Comparison of ENCODE assay signal across 29 mouse cellular contexts in the genomic region with DNA sequence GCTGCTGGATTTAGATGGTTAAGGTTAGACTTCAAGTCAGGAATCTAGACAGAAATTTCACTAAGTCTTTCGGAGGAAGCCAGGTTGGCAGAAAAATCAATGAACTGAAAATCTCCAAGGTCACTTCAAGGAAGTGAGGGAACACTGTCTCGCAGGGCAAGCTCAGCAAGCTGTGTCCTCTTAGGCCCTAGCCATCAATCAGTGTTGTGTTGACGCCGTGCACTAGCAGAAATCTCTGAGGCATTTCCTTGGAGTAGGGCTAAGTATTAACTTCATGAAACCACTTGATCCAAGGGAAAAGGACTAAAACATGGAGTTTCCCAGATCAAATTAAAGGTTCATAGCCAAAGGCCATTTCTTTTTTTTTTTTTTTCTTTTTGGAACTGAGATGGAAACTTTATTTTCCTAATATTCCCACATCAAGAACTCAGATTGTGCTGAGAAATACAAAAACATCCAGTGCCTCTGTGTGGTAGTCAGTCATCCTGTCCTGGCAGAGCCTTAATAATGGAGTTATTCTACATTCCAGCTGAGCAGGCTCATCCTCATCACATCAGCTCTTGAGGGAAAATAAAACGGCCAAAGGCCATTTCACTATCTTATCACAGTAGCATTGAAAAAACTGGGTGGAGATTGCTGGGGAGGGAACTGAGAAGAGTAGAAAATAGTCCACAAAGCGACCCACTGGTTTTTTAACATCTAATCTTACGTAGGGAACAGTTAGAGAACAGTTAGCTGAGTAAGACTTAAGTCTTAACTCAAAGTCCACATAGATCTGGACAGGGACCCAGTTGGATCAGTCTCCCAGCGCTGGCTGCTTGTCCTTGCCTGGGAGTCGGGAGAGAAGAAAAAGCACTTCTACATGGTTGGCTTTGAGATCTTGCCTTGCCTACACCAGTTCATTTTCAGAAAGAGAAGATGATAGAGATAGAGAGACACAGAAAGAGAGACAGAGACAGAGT. TPM values are rescaled to one million over a fixed set of nuclear protein-coding genes. Genes with fewer than 3 reads are reported as not detected.
A peak's percentile ranks its signal among the peaks of the same experiment; 100 is the strongest.
DNase-seq lines count a peak whose midpoint lies in the region; ATAC-seq and TF ChIP-seq lines count a peak whose summit lies in the region.
"Had no signal": no experiment of that assay in that cellular context is flagged by ENCODE, and none has a peak within 500 bp of the region (broad histone marks: within the 10 kb centered on the region; RNA-seq: fewer than 3 reads in every experiment).

No protein-coding gene starts in this region.

- H3K4me3 ChIP-seq in heart, embryonic 11.5 days (ENCODE audit: low read depth, low read length), result no peak overlapping the region
- no peak overlapping the region for H3K4me3 ChIP-seq in intestine, embryonic 15.5 days (replicated peaks)
- H3K4me3 ChIP-seq in intestine, postnatal 0 days (ENCODE audit: low read depth, low read length), result no peak overlapping the region
- H3K4me3 ChIP-seq in kidney, postnatal 0 days (replicated peaks; ENCODE audit: low read depth, low read length), result no peak overlapping the region
- H3K4me3 ChIP-seq: embryonic facial prominence, embryonic 15.5 days; heart, embryonic 15.5 days; hindbrain, embryonic 15.5 days; left cerebral cortex, adult 2 months; limb, embryonic 15.5 days; neural tube, embryonic 12.5 days had no signal

- peak; percentile 18 to 21 for DNase-seq in heart, adult 18-20 months
- peak; percentile 14 for DNase-seq in kidney, postnatal 0 days (ENCODE audit: low spot score)
- no peak for DNase-seq in layer of hippocampus, adult 9-10 months (ENCODE audit: low spot score)
- no peak for DNase-seq in thymus, postnatal 14 days
- DNase-seq: adrenal gland, postnatal 36 days; B cell, adult 2 months; cerebellum, adult 9-11 months; forebrain, postnatal 0 days; heart, postnatal 4 days; layer of hippocampus, adult 9-11 months; left cerebral cortex, postnatal 4 days; lung, postnatal 4 days; midbrain, embryonic 14.5 days; right cerebral cortex, postnatal 25 days had no signal

- no peaks in the 10 kb centered on the region for H3K9me3 ChIP-seq in heart, embryonic 11.5 days (replicated peaks; ENCODE audit: control insufficient read depth, low read length)
- H3K9me3 ChIP-seq in intestine, embryonic 15.5 days, result no peaks in the 10 kb centered on the region
- no peaks in the 10 kb centered on the region for H3K9me3 ChIP-seq in intestine, postnatal 0 days (ENCODE audit: control insufficient read depth)
- no peaks in the 10 kb centered on the region for H3K9me3 ChIP-seq in kidney, postnatal 0 days (replicated peaks; ENCODE audit: low read length)
- H3K9me3 ChIP-seq: embryonic facial prominence, embryonic 15.5 days; G1E; heart, embryonic 15.5 days; hindbrain, embryonic 15.5 days; limb, embryonic 15.5 days; neural tube, embryonic 12.5 days had no signal

- ATAC-seq in heart, embryonic 11.5 days (replicated peaks; ENCODE audit: insufficient number of reproducible peaks, low FRiP score, low TSS enrichment), result no peak
- ATAC-seq in intestine, embryonic 15.5 days, result peak; percentile 69
- ATAC-seq in intestine, postnatal 0 days, result peak; percentile 79
- 0 out of 2 replicates have a peak, but pooled peaks have one; percentile 57 for ATAC-seq in kidney, postnatal 0 days (replicated peaks; ENCODE audit: low FRiP score, low read depth)
- ATAC-seq: forebrain, postnatal 0 days; Patski had no signal

- WGBS in heart, embryonic 11.5 days (ENCODE audit: insufficient replicate concordance), result 51% methylated on average over 9 of the region's 9 CpGs
- 57% methylated on average over 9 of the region's 9 CpGs for WGBS in intestine, embryonic 15.5 days
- 36% methylated on average over 9 of the region's 9 CpGs for WGBS in intestine, postnatal 0 days
- WGBS in kidney, postnatal 0 days, result 50% methylated on average over 9 of the region's 9 CpGs

- no peak for TF ChIP-seq CTCF in intestine, postnatal 0 days (IDR thresholded peaks at IDR 0.05; ENCODE audit: low read depth)
- TF ChIP-seq CTCF in kidney, postnatal 0 days (IDR thresholded peaks at IDR 0.05; ENCODE audit: low read depth), result no peak

- H3K36me3 ChIP-seq in heart, embryonic 11.5 days (ENCODE audit: control insufficient read depth, insufficient read depth, low read length), result no peaks in the 10 kb centered on the region
- H3K36me3 ChIP-seq in intestine, embryonic 15.5 days, result no peaks in the 10 kb centered on the region
- no peaks in the 10 kb centered on the region for H3K36me3 ChIP-seq in intestine, postnatal 0 days (ENCODE audit: control insufficient read depth, insufficient read depth)
- H3K36me3 ChIP-seq in kidney, postnatal 0 days (ENCODE audit: insufficient read depth, low read length), result no peaks in the 10 kb centered on the region
- H3K36me3 ChIP-seq: embryonic facial prominence, embryonic 15.5 days; G1E; heart, embryonic 15.5 days; hindbrain, embryonic 15.5 days; limb, embryonic 15.5 days; neural tube, embryonic 12.5 days had no signal

- no peaks in the 10 kb centered on the region for H3K4me1 ChIP-seq in heart, embryonic 11.5 days (ENCODE audit: control insufficient read depth, insufficient read depth, low read length)
- no peaks in the 10 kb centered on the region for H3K4me1 ChIP-seq in intestine, embryonic 15.5 days (replicated peaks)
- no peaks in the 10 kb centered on the region for H3K4me1 ChIP-seq in intestine, postnatal 0 days (replicated peaks; ENCODE audit: control insufficient read depth, insufficient read depth, low read length)
- H3K4me1 ChIP-seq in kidney, postnatal 0 days (replicated peaks; ENCODE audit: insufficient read depth, low read length), result no peaks in the 10 kb centered on the region
- H3K4me1 ChIP-seq: embryonic facial prominence, embryonic 15.5 days; heart, embryonic 15.5 days; hindbrain, embryonic 15.5 days; limb, embryonic 15.5 days; neural tube, embryonic 12.5 days had no signal

- no peak overlapping the region for H3K9ac ChIP-seq in heart, embryonic 11.5 days (ENCODE audit: low read depth, low read length)
- H3K9ac ChIP-seq in intestine, embryonic 15.5 days, result no peak overlapping the region
- H3K9ac ChIP-seq in intestine, postnatal 0 days (ENCODE audit: low read depth, low read length), result no peak overlapping the region
- no peak overlapping the region for H3K9ac ChIP-seq in kidney, postnatal 0 days (ENCODE audit: low read depth, low read length)
- H3K9ac ChIP-seq: embryonic facial prominence, embryonic 15.5 days; forebrain, postnatal 0 days; heart, embryonic 15.5 days; hindbrain, embryonic 15.5 days; limb, embryonic 15.5 days; neural tube, embryonic 12.5 days had no signal

- no peak overlapping the region for H3K4me2 ChIP-seq in heart, embryonic 11.5 days
- no peak overlapping the region for H3K4me2 ChIP-seq in intestine, embryonic 15.5 days (replicated peaks)
- H3K4me2 ChIP-seq in intestine, postnatal 0 days (replicated peaks; ENCODE audit: low read depth), result no peak overlapping the region
- no peak overlapping the region for H3K4me2 ChIP-seq in kidney, postnatal 0 days (ENCODE audit: low read length)
- H3K4me2 ChIP-seq: embryonic facial prominence, embryonic 15.5 days; heart, embryonic 15.5 days; hindbrain, embryonic 15.5 days; limb, embryonic 15.5 days; neural tube, embryonic 12.5 days had no signal

- no peaks in the 10 kb centered on the region for H3K27me3 ChIP-seq in heart, embryonic 11.5 days (ENCODE audit: control insufficient read depth, insufficient read depth, low read length)
- no peaks in the 10 kb centered on the region for H3K27me3 ChIP-seq in intestine, embryonic 15.5 days (replicated peaks)
- H3K27me3 ChIP-seq in intestine, postnatal 0 days (replicated peaks; ENCODE audit: control insufficient read depth, insufficient read depth, low read length), result no peaks in the 10 kb centered on the region
- H3K27me3 ChIP-seq in kidney, postnatal 0 days (ENCODE audit: insufficient read depth, low read length), result no peaks in the 10 kb centered on the region
- H3K27me3 ChIP-seq: CH12.LX; embryonic facial prominence, embryonic 15.5 days; heart, embryonic 15.5 days; hindbrain, embryonic 15.5 days; limb, embryonic 15.5 days; neural tube, embryonic 12.5 days; Patski had no signal

- no peak overlapping the region for H3K27ac ChIP-seq in heart, embryonic 11.5 days (ENCODE audit: low read depth, low read length)
- H3K27ac ChIP-seq in intestine, embryonic 15.5 days, result no peak overlapping the region
- no peak overlapping the region for H3K27ac ChIP-seq in intestine, postnatal 0 days (ENCODE audit: low read depth, low read length)
- 0 out of 2 replicates have a peak overlapping the region, but pooled peaks have one; percentile 54 for H3K27ac ChIP-seq in kidney, postnatal 0 days
- H3K27ac ChIP-seq: embryonic facial prominence, embryonic 15.5 days; heart, embryonic 15.5 days; hindbrain, embryonic 15.5 days; left cerebral cortex, adult 2 months; limb, embryonic 15.5 days; neural tube, embryonic 12.5 days had no signal

RNA-seq across cellular contexts. Expression of a gene that starts 15.0 kb away (rescaled TPM):
- total RNA-seq in heart, adult 18-20 months (2021), result under 1 TPM; 0.20 to 0.31 TPM
- not detected in 2 replicates for polyA plus RNA-seq in heart, embryonic 11.5 days (2014; fragmentation: Nextera tagmentation; extraction: Ambion mirVana)
- polyA plus RNA-seq in intestine, embryonic 15.5 days (2015; fragmentation: Nextera tagmentation; extraction: Ambion mirVana), result 0.24 and 0.28 TPM in 2 replicates
- polyA plus RNA-seq in intestine, postnatal 0 days (2015; fragmentation: Nextera tagmentation; extraction: Ambion mirVana), result 0.10 TPM in 1 of 2 replicates, not detected in the other
- 0.08 and 0.17 TPM in 2 replicates for polyA plus RNA-seq in kidney, postnatal 0 days (2015; fragmentation: Nextera tagmentation; extraction: Ambion mirVana)
- total RNA-seq: CH12.LX; common myeloid progenitor, adult 5-6 weeks; G1E; granulocyte monocyte progenitor cell, adult 5-6 weeks; left cerebral cortex, adult 2 months; megakaryocyte-erythroid progenitor cell, adult 5-6 weeks had no signal
- polyA plus RNA-seq: forebrain, postnatal 0 days; G1E; hindbrain, embryonic 15.5 days; limb, embryonic 15.5 days; midbrain, embryonic 14.5 days; neural tube, embryonic 12.5 days; Patski had no signal

RNA-seq across cellular contexts. Expression of a gene that starts 39.5 kb away (rescaled TPM):
- total RNA-seq in heart, adult 18-20 months (2021), result 1 to 10 TPM; 7.9 TPM
- 8.1 and 9.3 TPM in 2 replicates for polyA plus RNA-seq in heart, embryonic 11.5 days (2014; fragmentation: Nextera tagmentation; extraction: Ambion mirVana)
- polyA plus RNA-seq in intestine, embryonic 15.5 days (2015; fragmentation: Nextera tagmentation; extraction: Ambion mirVana), result 15.8 and 17.0 TPM in 2 replicates
- polyA plus RNA-seq in intestine, postnatal 0 days (2015; fragmentation: Nextera tagmentation; extraction: Ambion mirVana), result 12.9 and 14.0 TPM in 2 replicates
- polyA plus RNA-seq in kidney, postnatal 0 days (2015; fragmentation: Nextera tagmentation; extraction: Ambion mirVana), result 16.0 and 20.2 TPM in 2 replicates
- total RNA-seq: CH12.LX, G1E had no signal
- polyA plus RNA-seq: G1E had no signal

RNA-seq across cellular contexts. Expression of a gene that starts 49.2 kb away (rescaled TPM):
- total RNA-seq in heart, adult 18-20 months (2021), result 100 to 1,000 TPM; 227 to 240 TPM
- 114 TPM in 2 replicates for polyA plus RNA-seq in heart, embryonic 11.5 days (2014; fragmentation: Nextera tagmentation; extraction: Ambion mirVana)
- 195 and 208 TPM in 2 replicates for polyA plus RNA-seq in intestine, embryonic 15.5 days (2015; fragmentation: Nextera tagmentation; extraction: Ambion mirVana)
- polyA plus RNA-seq in intestine, postnatal 0 days (2015; fragmentation: Nextera tagmentation; extraction: Ambion mirVana), result 144 and 151 TPM in 2 replicates
- polyA plus RNA-seq in kidney, postnatal 0 days (2015; fragmentation: Nextera tagmentation; extraction: Ambion mirVana), result 225 and 241 TPM in 2 replicates

RNA-seq across cellular contexts. Expression of a gene that starts 58.2 kb away (rescaled TPM):
- under 1 TPM; 0.35 to 0.64 TPM for total RNA-seq in heart, adult 18-20 months (2021)
- 7.0 and 7.3 TPM in 2 replicates for polyA plus RNA-seq in heart, embryonic 11.5 days (2014; fragmentation: Nextera tagmentation; extraction: Ambion mirVana)
- polyA plus RNA-seq in intestine, embryonic 15.5 days (2015; fragmentation: Nextera tagmentation; extraction: Ambion mirVana), result 1.9 and 2.4 TPM in 2 replicates
- polyA plus RNA-seq in intestine, postnatal 0 days (2015; fragmentation: Nextera tagmentation; extraction: Ambion mirVana), result 7.4 and 8.2 TPM in 2 replicates
- 21.1 and 22.4 TPM in 2 replicates for polyA plus RNA-seq in kidney, postnatal 0 days (2015; fragmentation: Nextera tagmentation; extraction: Ambion mirVana)
- total RNA-seq: CH12.LX; common myeloid progenitor, adult 5-6 weeks; G1E; granulocyte monocyte progenitor cell, adult 5-6 weeks; megakaryocyte-erythroid progenitor cell, adult 5-6 weeks had no signal
- polyA plus RNA-seq: G1E had no signal

Comparison
In these comparisons a context has a peak if more than half of its experiments do, and no peak if none do; other contexts are left out.
1. DNase-seq: peak in heart, adult 18-20 months (2 of 2) and kidney, postnatal 0 days (single experiment); none in layer of hippocampus, adult 9-10 months (single experiment) and thymus, postnatal 14 days (single experiment).